Mouse (Mus musculus) urinary bladder, adult 2 months (tissue): Measurements from ENCODE around the gene Orai3. TPM values are rescaled to one million over a fixed set of nuclear protein-coding genes. Genes with fewer than 3 reads are reported as not detected.

Experiments used
- polyA plus RNA-seq: library from polyadenylated mRNA; depleted of rRNA; stranded (reverse); fragments of >200 nt; gene quantifications from 2 replicates; pipeline ENCODE4 v1.2.3, GENCODE M21; 2012; rRNA removed

Orai3 gene
- polyA plus RNA-seq, 1 experiment, result 36.0 TPM

Other genes with a start within 250 kb of the Orai3 start
- gene Tmem265, start 208.4 kb upstream of the Orai3 start, polyA plus RNA-seq, result 2.1 TPM in 1 of 2 replicates, not detected in the other
- gene Phkg2, start 196.5 kb upstream of the Orai3 start, polyA plus RNA-seq, result 72.2 and 75.4 TPM in 2 replicates
- gene Ccdc189, start 181.2 kb upstream of the Orai3 start, polyA plus RNA-seq, result 7.0 and 7.4 TPM in 2 replicates
- 39.7 and 41.8 TPM in 2 replicates for gene Rnf40, start 181.0 kb upstream of the Orai3 start, polyA plus RNA-seq
- 10.7 and 12.8 TPM in 2 replicates for gene Zfp629, start 154.0 kb upstream of the Orai3 start, polyA plus RNA-seq
- gene Bcl7c, start 60.9 kb upstream of the Orai3 start, polyA plus RNA-seq, result 26.0 and 30.3 TPM in 2 replicates
- gene Ctf1, start 57.1 kb upstream of the Orai3 start, polyA plus RNA-seq, result 11.0 and 13.7 TPM in 2 replicates
- not detected in 2 replicates for gene Ctf2, start 37.6 kb upstream of the Orai3 start, polyA plus RNA-seq
- gene Fbxl19, start 25.3 kb upstream of the Orai3 start, polyA plus RNA-seq, result 14.5 and 15.5 TPM in 2 replicates
- gene Setd1a, start 6.9 kb downstream of the Orai3 start, polyA plus RNA-seq, result 4.8 and 13.9 TPM in 2 replicates
- 0.21 TPM in 1 of 2 replicates, not detected in the other for gene Gm49388, start 15.8 kb downstream of the Orai3 start, polyA plus RNA-seq
- 65.7 and 77.6 TPM in 2 replicates for gene Hsd3b7, start 30.8 kb downstream of the Orai3 start, polyA plus RNA-seq
- 161 and 178 TPM in 2 replicates for gene Stx4a, start 54.5 kb downstream of the Orai3 start, polyA plus RNA-seq
- gene Stx1b, start 54.7 kb downstream of the Orai3 start, polyA plus RNA-seq, result 6.4 and 6.9 TPM in 2 replicates
- gene Zfp646, start 106.4 kb downstream of the Orai3 start, polyA plus RNA-seq, result 12.2 and 15.6 TPM in 2 replicates
- 2.9 and 4.1 TPM in 2 replicates for gene Zfp668, start 107.0 kb downstream of the Orai3 start, polyA plus RNA-seq
- gene Prss53, start 121.2 kb downstream of the Orai3 start, polyA plus RNA-seq, result 2.9 and 3.9 TPM in 2 replicates
- not detected in 2 replicates for gene Gm21974, start 125.6 kb downstream of the Orai3 start, polyA plus RNA-seq
- gene Vkorc1, start 125.8 kb downstream of the Orai3 start, polyA plus RNA-seq, result 204 and 211 TPM in 2 replicates
- 71.8 and 76.9 TPM in 2 replicates for gene Bckdk, start 134.3 kb downstream of the Orai3 start, polyA plus RNA-seq
- 27.2 and 31.9 TPM in 2 replicates for gene Kat8, start 142.7 kb downstream of the Orai3 start, polyA plus RNA-seq
- 54.6 and 66.0 TPM in 2 replicates for gene Prss8, start 160.3 kb downstream of the Orai3 start, polyA plus RNA-seq
- gene Prss36, start 176.9 kb downstream of the Orai3 start, polyA plus RNA-seq, result 10.2 and 13.5 TPM in 2 replicates
- 388 and 390 TPM in 2 replicates for gene Fus, start 197.6 kb downstream of the Orai3 start, polyA plus RNA-seq
- 57.9 and 68.3 TPM in 2 replicates for gene Pycard, start 224.1 kb downstream of the Orai3 start, polyA plus RNA-seq
- 0.78 and 0.91 TPM in 2 replicates for gene Trim72, start 234.1 kb downstream of the Orai3 start, polyA plus RNA-seq